Mouse (Mus musculus) myocyte (in vitro differentiated cells): ENCODE results near the gene Ablim2. TPM values are rescaled to one million over a fixed set of nuclear protein-coding genes. Genes with fewer than 3 reads are reported as not detected.

ENCODE experiments used
- H3K27me3 ChIP-seq: one replicate; pipeline ENCODE4 v1.6.1; 2011; ENCODE audit not compliant: control insufficient read depth, insufficient read depth, insufficient read length
- H3K36me3 ChIP-seq: one replicate; pipeline ENCODE4 v1.6.1; 2011; ENCODE audit not compliant: control insufficient read depth, insufficient read depth
- H3K4me2 ChIP-seq: one replicate; pipeline ENCODE4 v1.6.1; 2011; ENCODE audit warnings: low read depth, control low read depth
- H3K4me3 ChIP-seq: one replicate; pipeline ENCODE4 v1.5.1; 2011; ENCODE audit warnings: mild to moderate bottlenecking, control low read depth, moderate library complexity
- H3K79me2 ChIP-seq: one replicate; pipeline ENCODE4 v1.6.1; 2011; ENCODE audit not compliant: control insufficient read depth, insufficient read depth
- H3ac ChIP-seq: one replicate; pipeline ENCODE4 v1.6.1; 2011; ENCODE audit not compliant: control insufficient read depth, insufficient read length
- CEBPB ChIP-seq: IDR thresholded peaks from 2 replicates; pipeline ENCODE4 v1.6.1; 2011; ENCODE audit warnings: mild to moderate bottlenecking, moderate library complexity; ENCODE audit not compliant: poor library complexity, insufficient read depth, severe bottlenecking
- E2F4 ChIP-seq: IDR thresholded peaks from one replicate; pipeline ENCODE4 v1.6.1; 2011; ENCODE audit warnings: mild to moderate bottlenecking, control low read depth, moderate library complexity; ENCODE audit not compliant: insufficient read depth
- MAX ChIP-seq: IDR thresholded peaks from one replicate; pipeline ENCODE4 v1.6.1; 2011; ENCODE audit warnings: low read depth, mild to moderate bottlenecking, control low read depth
- MYOD1 ChIP-seq, 3 experiments: IDR thresholded peaks; one replicate each; pipeline ENCODE4 v1.6.1; 2011; ENCODE audit warnings: control low read depth in 2 of 3, low read depth in 2 of 3, mild to moderate bottlenecking in 2 of 3, moderate library complexity in 1 of 3; ENCODE audit not compliant: insufficient read length in 2 of 3, control insufficient read depth in 1 of 3
- MYOG ChIP-seq, 3 experiments: IDR thresholded peaks; one replicate each; pipeline ENCODE4 v1.6.1; 2011; ENCODE audit warnings: control low read depth in 2 of 3, low read depth in 2 of 3, mild to moderate bottlenecking in 2 of 3; ENCODE audit not compliant: insufficient read length in 2 of 3, control insufficient read depth in 1 of 3, insufficient read depth in 1 of 3
- POLR2A ChIP-seq: IDR thresholded peaks from one replicate; pipeline ENCODE4 v1.6.1; 2011; ENCODE audit warnings: low read depth, mild to moderate bottlenecking, control low read depth, moderate library complexity; ENCODE audit not compliant: insufficient read length
- POLR2AphosphoS2 ChIP-seq: IDR thresholded peaks from one replicate; pipeline ENCODE4 v1.6.1; 2011; ENCODE audit warnings: low read depth, control low read depth; ENCODE audit not compliant: insufficient read length
- REST ChIP-seq: IDR thresholded peaks from one replicate; pipeline ENCODE4 v1.6.1; 2011; ENCODE audit warnings: mild to moderate bottlenecking, control low read depth, moderate library complexity; ENCODE audit not compliant: insufficient read depth, insufficient read length
- SRF ChIP-seq: IDR thresholded peaks from one replicate; pipeline ENCODE4 v1.6.1; 2011; ENCODE audit warnings: low read depth; ENCODE audit not compliant: control insufficient read depth, insufficient read length
- TCF12 ChIP-seq: IDR thresholded peaks from one replicate; pipeline ENCODE4 v1.6.1; 2011; ENCODE audit warnings: mild to moderate bottlenecking, control low read depth; ENCODE audit not compliant: poor library complexity, insufficient read depth, severe bottlenecking
- TCF3 ChIP-seq: IDR thresholded peaks from one replicate; pipeline ENCODE4 v1.6.1; 2011; ENCODE audit warnings: low read depth, control low read depth; ENCODE audit not compliant: insufficient read length
- USF1 ChIP-seq: IDR thresholded peaks from one replicate; pipeline ENCODE4 v1.6.1; 2011; ENCODE audit warnings: low read depth, mild to moderate bottlenecking, control low read depth, moderate library complexity
- polyA plus RNA-seq: library from polyadenylated mRNA; unstranded; fragments of >200 nt; fragmentation: generic; extraction: Trizol; gene quantifications from one replicate; pipeline ENCODE4 v1.2.1, GENCODE M21; 2012; ENCODE audit warnings: missing spikeins

Gene Ablim2
- polyA plus RNA-seq, 1 experiment: 11.9 TPM

- Histone ChIP-seq H3K36me3 (no peaks in the 10 kb centered on the region), H3K4me2 (peak overlapping the region; percentile 60), H3K27me3 (no peaks in the 10 kb centered on the region), H3ac (no peak overlapping the region), H3K79me2 (peaks cover 98% of the 10 kb centered on the region), H3K4me3 (no peak overlapping the region)
- TF ChIP-seq TCF12: no peak
- no peak for TF ChIP-seq REST
- TF ChIP-seq POLR2A: no peak
- TF ChIP-seq E2F4: no peak
- no peak for TF ChIP-seq CEBPB
- TF ChIP-seq MYOG (IDR thresholded peaks at IDR 0.05; ENCODE audit: control insufficient read depth in 1 of 3, insufficient read depth in 1 of 3, insufficient read length in 2 of 3, low read depth in 2 of 3): no peak
- no peak for TF ChIP-seq TCF3
- no peak for TF ChIP-seq MAX
- no peak for TF ChIP-seq USF1
- TF ChIP-seq POLR2AphosphoS2: no peak
- no peak for TF ChIP-seq SRF
- TF ChIP-seq MYOD1 (IDR thresholded peaks at IDR 0.05; ENCODE audit: control insufficient read depth in 1 of 3, insufficient read length in 2 of 3, low read depth in 2 of 3): no peak
These were observed 162.9 kb downstream of the Ablim2 start for GRCm38 (mm10) chr5:35920557-35920956.

DNA sequence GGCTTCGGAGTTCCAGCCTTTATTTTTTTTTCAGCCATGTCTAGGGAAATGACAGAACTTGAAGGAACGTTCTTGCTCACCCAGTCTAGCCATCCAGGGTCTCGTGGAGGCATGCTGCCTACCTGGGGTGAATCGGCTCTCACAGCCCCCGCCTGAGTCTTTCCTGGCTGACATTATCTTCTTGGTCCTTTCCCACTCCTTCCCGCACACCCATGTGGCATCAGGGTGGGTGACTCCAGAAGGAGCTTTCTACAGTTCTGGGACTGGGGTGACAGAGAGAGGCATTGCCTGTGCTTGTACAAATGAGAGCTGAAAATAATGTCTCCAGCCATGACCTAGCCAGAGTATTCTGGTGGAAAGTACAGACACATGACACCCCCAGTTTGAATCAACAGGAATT lies 163.5 kb downstream of the Ablim2 start:
- H3K36me3 ChIP-seq: no peaks in the 10 kb centered on the region
- TF ChIP-seq MYOG (IDR thresholded peaks at IDR 0.05; ENCODE audit: control insufficient read depth in 1 of 3, insufficient read depth in 1 of 3, insufficient read length in 2 of 3, low read depth in 2 of 3) (no peak), E2F4 (no peak), POLR2A (no peak), SRF (no peak), TCF3 (no peak), MYOD1 (IDR thresholded peaks at IDR 0.05; ENCODE audit: control insufficient read depth in 1 of 3, insufficient read length in 2 of 3, low read depth in 2 of 3) (no peak), TCF12 (no peak), POLR2AphosphoS2 (no peak), CEBPB (no peak), USF1 (no peak), REST (no peak), MAX (no peak)
- no peaks in the 10 kb centered on the region for H3K27me3 ChIP-seq
- H3ac ChIP-seq: no peak overlapping the region
- H3K79me2 ChIP-seq: peaks cover 98% of the 10 kb centered on the region
- no peak overlapping the region for H3K4me3 ChIP-seq
- H3K4me2 ChIP-seq: peak overlapping the region; percentile 60

- H3K79me2 ChIP-seq: peaks cover 98% of the 10 kb centered on the region
- H3ac ChIP-seq: no peak overlapping the region
- H3K36me3 ChIP-seq: no peaks in the 10 kb centered on the region
- no peak overlapping the region for H3K4me3 ChIP-seq
- peak overlapping the region; percentile 60 for H3K4me2 ChIP-seq
- TF ChIP-seq REST (no peak), E2F4 (no peak), CEBPB (no peak), MYOG (IDR thresholded peaks at IDR 0.05; ENCODE audit: control insufficient read depth in 1 of 3, insufficient read depth in 1 of 3, insufficient read length in 2 of 3, low read depth in 2 of 3) (peak in 2 of 3 experiments; percentile 91 to 97), SRF (no peak), POLR2AphosphoS2 (peak; percentile 27), MYOD1 (IDR thresholded peaks at IDR 0.05; ENCODE audit: control insufficient read depth in 1 of 3, insufficient read length in 2 of 3, low read depth in 2 of 3) (peak in 2 of 3 experiments; percentile 87 to 97), TCF3 (peak; percentile 51), POLR2A (no peak), MAX (no peak), USF1 (no peak), TCF12 (no peak)
- H3K27me3 ChIP-seq: no peaks in the 10 kb centered on the region
These were observed 164.0 kb downstream of the Ablim2 start for GRCm38 (mm10) chr5:35921595-35922254.

DNA sequence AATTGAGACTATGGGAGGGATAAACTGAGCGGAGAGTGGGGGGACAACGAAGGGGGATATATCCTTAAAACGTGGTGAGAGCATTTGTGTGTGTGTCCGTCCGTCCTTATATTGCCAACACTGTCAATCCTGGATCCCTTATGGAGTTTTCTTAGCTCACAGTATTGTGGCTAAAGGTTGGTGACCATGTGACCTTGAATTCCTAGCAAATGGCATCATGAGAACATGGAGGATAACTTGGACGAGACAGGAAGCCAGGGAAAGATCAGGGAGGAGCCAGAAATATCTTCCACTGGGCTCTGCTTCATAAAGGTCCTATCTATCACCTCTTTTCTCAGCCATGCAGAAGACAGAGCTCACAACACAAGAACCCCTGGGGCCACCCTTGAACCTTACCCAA lies 165.8 kb downstream of the Ablim2 start:
- Histone ChIP-seq H3K79me2 (peaks cover 99% of the 10 kb centered on the region), H3K36me3 (no peaks in the 10 kb centered on the region), H3ac (no peak overlapping the region), H3K4me2 (peak overlapping the region; percentile 55), H3K27me3 (no peaks in the 10 kb centered on the region), H3K4me3 (no peak overlapping the region)
- no peak for TF ChIP-seq MYOG (IDR thresholded peaks at IDR 0.05; ENCODE audit: control insufficient read depth in 1 of 3, insufficient read depth in 1 of 3, insufficient read length in 2 of 3, low read depth in 2 of 3)
- peak; percentile 81 for TF ChIP-seq USF1
